Mouse (Mus musculus) stomach, postnatal 0 days (tissue): ENCODE measurements at regions not wholly inside any gene's neighbourhood (a gene's known extent, or its start where the extent isn't known, plus 50 kb on each side); places are given as distances from the start of the nearest gene placed in this dataset.

Experiments used
- ATAC-seq: fragments of 200-750 bp; cut with Nextera tagmentation; 2 replicates; pipeline ENCODE4 v1.8.0; 2017; ENCODE audit not compliant: low FRiP score, low TSS enrichment
- DNase-seq: peaks from one replicate; pipeline ENCODE4 v3.0.0-alpha.2; 2016; ENCODE audit warnings: low spot score
- H3K27ac ChIP-seq: fragments of 300-500 bp; sonication (generic); replicated peaks from 2 replicates; pipeline ENCODE4 v1.5.1; 2014; ENCODE audit warnings: mild to moderate bottlenecking, control low read depth
- H3K27me3 ChIP-seq: fragments of 300-500 bp; sonication (generic); 2 replicates; pipeline ENCODE4 v1.6.1; 2014; ENCODE audit warnings: low read length; ENCODE audit not compliant: control insufficient read depth, insufficient read depth
- H3K36me3 ChIP-seq: fragments of 300-500 bp; sonication (generic); 2 replicates; pipeline ENCODE4 v1.6.1; 2014; ENCODE audit warnings: low read length, mixed read lengths; ENCODE audit not compliant: control insufficient read depth, insufficient read depth
- H3K4me1 ChIP-seq: fragments of 300-500 bp; sonication (generic); replicated peaks from 2 replicates; pipeline ENCODE4 v1.6.1; 2014; ENCODE audit warnings: antibody characterized with exemption; ENCODE audit not compliant: control insufficient read depth, insufficient read depth
- H3K4me2 ChIP-seq: fragments of 300-500 bp; sonication (generic); replicated peaks from 2 replicates; pipeline ENCODE4 v1.6.1; 2014; ENCODE audit warnings: low read depth, mild to moderate bottlenecking, control low read depth, moderate library complexity
- H3K4me3 ChIP-seq: fragments of 300-500 bp; sonication (generic); 2 replicates; pipeline ENCODE4 v1.5.1; 2014; ENCODE audit warnings: low read depth, low read length, control low read depth
- H3K9ac ChIP-seq: fragments of 300-500 bp; sonication (generic); 2 replicates; pipeline ENCODE4 v1.6.1; 2014; ENCODE audit warnings: mild to moderate bottlenecking, low read length, control low read depth, mixed read lengths
- H3K9me3 ChIP-seq: fragments of 300-500 bp; sonication (generic); 2 replicates; pipeline ENCODE4 v1.6.1; 2016; ENCODE audit warnings: low read length; ENCODE audit not compliant: control insufficient read depth
- CTCF ChIP-seq: IDR thresholded peaks from 2 replicates; pipeline ENCODE4 v1.5.1; 2016; ENCODE audit warnings: antibody characterized with exemption, low read depth, mild to moderate bottlenecking, moderate library complexity
- EP300 ChIP-seq: optimal IDR thresholded peaks from 2 replicates; pipeline ENCODE3; 2016; ENCODE audit warnings: antibody characterized with exemption
- WGBS: fragments of 180-500 bp; shearing (Covaris S2); extraction: QIAGEN DNeasy Blood & Tissue Kit; methylation state at CpG from one replicate; pipeline ENCODE4 v1.1.7; 2014; 5-methylcytosine and 5-hydroxymethylcytosine counted together

DNA sequence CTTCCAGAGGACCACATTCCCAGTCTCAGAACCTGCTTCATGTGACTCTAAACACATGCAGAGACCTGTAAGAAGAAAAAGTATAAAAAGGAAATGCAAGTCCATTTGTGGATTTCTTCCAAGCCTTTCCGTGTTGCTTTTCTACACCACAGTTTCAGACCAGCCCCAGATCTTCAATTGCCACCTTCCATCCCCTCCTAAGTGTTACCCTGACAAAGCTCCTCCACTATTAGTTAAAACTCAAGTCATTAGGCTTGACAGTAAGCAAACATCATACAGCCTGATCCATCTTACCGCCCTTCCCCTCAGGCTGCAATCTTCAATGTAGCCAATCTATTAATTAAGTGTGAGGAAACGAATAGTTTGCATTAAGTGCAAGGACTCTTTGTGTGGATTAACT, 1016.1 kb downstream of the Ttll7 start:
- WGBS = 34% methylated on average over 3 of the region's 3 CpGs

DNA sequence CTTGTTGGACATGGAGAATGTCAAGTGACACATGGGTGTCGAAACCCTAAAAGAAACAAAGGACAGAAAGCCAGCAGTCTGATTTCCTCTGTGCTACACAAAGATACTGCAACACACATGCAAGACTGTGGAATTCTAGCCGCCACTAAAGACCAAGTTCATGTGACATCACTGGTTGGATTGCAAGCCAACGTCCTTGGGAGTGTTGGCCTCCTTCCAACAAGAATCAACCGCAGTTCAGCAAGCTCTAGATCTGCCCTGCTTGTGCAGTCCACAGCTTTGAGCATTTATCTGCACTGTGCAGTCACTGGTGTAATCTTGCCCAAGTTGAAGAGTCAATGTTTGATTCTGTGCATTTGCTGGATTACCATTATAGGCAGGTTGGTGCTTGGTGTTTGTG, 1001.2 kb downstream of the Ttll7 start:
- no peaks in the 10 kb centered on the region for H3K9me3 ChIP-seq
- no peaks in the 10 kb centered on the region for H3K4me1 ChIP-seq
- H3K4me2 ChIP-seq = no peak overlapping the region
- DNase-seq (no peak), ATAC-seq (no peak)
- no peak overlapping the region for H3K9ac ChIP-seq
- 40% methylated on average over 4 of the region's 4 CpGs for WGBS
- no peak overlapping the region for H3K4me3 ChIP-seq
- H3K27me3 ChIP-seq = no peaks in the 10 kb centered on the region
- TF ChIP-seq CTCF = no peak
- no peak for TF ChIP-seq EP300
- no peak overlapping the region for H3K27ac ChIP-seq
- no peaks in the 10 kb centered on the region for H3K36me3 ChIP-seq

More for the DNA sequence above, 1016.1 kb downstream of the Ttll7 start:
- no peaks in the 10 kb centered on the region for H3K36me3 ChIP-seq
- H3K4me1 ChIP-seq = no peaks in the 10 kb centered on the region
- H3K9me3 ChIP-seq = no peaks in the 10 kb centered on the region
- H3K4me2 ChIP-seq = no peak overlapping the region
- no peak overlapping the region for H3K27ac ChIP-seq
- no peak for DNase-seq
- no peak overlapping the region for H3K9ac ChIP-seq
- H3K27me3 ChIP-seq = no peaks in the 10 kb centered on the region
- TF ChIP-seq CTCF = no peak
- TF ChIP-seq EP300 = no peak
- no peak for ATAC-seq
- H3K4me3 ChIP-seq = no peak overlapping the region

DNA sequence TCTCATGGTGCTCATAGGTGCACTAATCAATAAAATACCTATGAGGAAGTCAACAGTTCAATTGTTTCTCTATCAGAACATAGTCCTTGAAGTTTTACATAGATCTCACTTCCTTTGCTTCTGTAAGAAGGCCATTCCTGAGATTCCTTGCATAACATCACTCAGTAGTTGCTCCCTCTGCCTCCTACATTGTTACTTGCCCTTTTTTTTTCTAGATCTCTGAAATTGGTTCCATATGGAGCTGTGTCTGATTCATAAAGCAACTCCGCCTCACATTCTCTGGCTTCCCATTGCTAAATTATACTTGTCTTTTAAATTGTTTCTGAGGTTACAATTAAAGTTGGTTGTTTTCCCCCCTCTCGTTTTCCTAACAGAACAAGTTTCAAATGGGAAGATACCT, 1000.7 kb downstream of the Ttll7 start:
- Histone ChIP-seq H3K9me3 (no peaks in the 10 kb centered on the region), H3K36me3 (no peaks in the 10 kb centered on the region), H3K4me3 (no peak overlapping the region), H3K27ac (no peak overlapping the region), H3K4me2 (no peak overlapping the region), H3K9ac (no peak overlapping the region), H3K27me3 (no peaks in the 10 kb centered on the region), H3K4me1 (no peaks in the 10 kb centered on the region)
- no peak for ATAC-seq
- 86% methylated on average over 2 of the region's 2 CpGs for WGBS
- no peak for DNase-seq
- TF ChIP-seq CTCF (no peak), EP300 (no peak)

DNA sequence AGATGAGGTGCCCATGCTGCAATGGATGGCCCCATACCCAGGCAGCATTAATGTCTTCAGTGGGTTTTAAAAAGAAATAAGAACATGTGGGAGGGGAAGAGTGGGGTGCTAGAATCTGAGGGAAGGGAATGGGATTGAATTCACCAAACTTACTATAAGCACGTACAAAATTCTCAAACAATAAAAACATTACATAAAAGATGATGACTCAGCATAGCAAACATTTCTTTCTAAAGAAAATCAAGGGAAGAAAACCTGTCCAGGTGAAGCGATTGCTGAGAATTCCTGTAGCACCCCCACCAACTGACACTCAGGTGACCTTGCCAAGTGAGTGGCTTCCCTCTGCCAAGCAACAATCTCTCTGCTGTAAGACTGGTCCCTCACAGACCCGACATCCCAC, 989.2 kb downstream of the Ttll7 start:
- 37% methylated on average over 3 of the region's 3 CpGs for WGBS
- Histone ChIP-seq H3K4me3 (no peak overlapping the region), H3K27ac (no peak overlapping the region), H3K27me3 (no peaks in the 10 kb centered on the region), H3K9ac (no peak overlapping the region), H3K36me3 (no peaks in the 10 kb centered on the region), H3K4me2 (no peak overlapping the region), H3K9me3 (no peaks in the 10 kb centered on the region), H3K4me1 (no peaks in the 10 kb centered on the region)
- DNase-seq (no peak), ATAC-seq (no peak)
- TF ChIP-seq EP300 (no peak), CTCF (no peak)

DNA sequence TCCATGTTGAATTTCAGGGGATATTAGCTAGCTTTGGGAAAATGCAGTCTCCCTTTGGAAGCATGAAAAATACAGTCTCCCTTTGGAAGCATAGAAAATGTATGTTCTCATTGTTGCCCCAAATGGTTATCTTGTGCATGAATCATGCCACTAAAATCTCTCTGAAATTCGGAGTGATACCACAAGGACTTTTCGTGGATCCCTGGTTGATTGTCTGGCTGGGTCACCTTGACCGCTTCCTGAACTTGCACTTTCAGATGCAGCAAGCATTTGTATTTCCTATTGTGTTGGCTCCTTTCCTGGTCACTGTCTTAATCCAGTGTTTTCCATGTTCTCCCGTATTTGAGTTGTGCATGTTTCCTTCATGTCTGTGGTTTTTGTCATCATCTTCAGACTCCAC, 986.6 kb downstream of the Ttll7 start:
- no peaks in the 10 kb centered on the region for H3K27me3 ChIP-seq
- no peaks in the 10 kb centered on the region for H3K36me3 ChIP-seq
- ATAC-seq (no peak), DNase-seq (no peak)
- no peaks in the 10 kb centered on the region for H3K9me3 ChIP-seq
- no peak overlapping the region for H3K9ac ChIP-seq
- no peak overlapping the region for H3K4me2 ChIP-seq
- 74% methylated on average over 4 of the region's 4 CpGs for WGBS
- H3K27ac ChIP-seq = no peak overlapping the region
- no peak overlapping the region for H3K4me3 ChIP-seq
- no peak for TF ChIP-seq CTCF
- no peak for TF ChIP-seq EP300
- no peaks in the 10 kb centered on the region for H3K4me1 ChIP-seq

DNA sequence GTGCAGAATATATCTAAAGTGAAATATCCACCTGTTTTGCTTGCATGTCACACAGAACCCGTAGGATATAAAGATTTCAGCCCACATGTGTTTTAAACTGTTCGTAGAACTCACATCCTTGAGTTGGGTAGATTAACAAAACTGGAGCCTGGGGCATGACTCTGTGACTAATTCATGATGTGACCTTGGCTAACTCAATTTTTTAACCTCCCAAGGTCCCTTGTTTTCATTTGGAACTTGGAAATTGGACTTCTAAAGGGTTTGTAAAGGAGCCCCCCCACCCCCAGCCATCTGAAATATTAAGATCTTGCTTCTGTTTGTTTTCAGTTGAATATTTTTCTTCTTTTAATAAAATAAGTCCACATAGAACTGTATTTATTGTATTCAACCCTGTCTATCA, 983.5 kb downstream of the Ttll7 start:
- Histone ChIP-seq H3K27ac (no peak overlapping the region), H3K27me3 (no peaks in the 10 kb centered on the region), H3K4me2 (no peak overlapping the region), H3K36me3 (no peaks in the 10 kb centered on the region), H3K4me3 (no peak overlapping the region), H3K4me1 (no peaks in the 10 kb centered on the region), H3K9me3 (no peaks in the 10 kb centered on the region), H3K9ac (no peak overlapping the region)
- WGBS = 72% methylated on average over 2 of the region's 2 CpGs
- no peak for DNase-seq
- TF ChIP-seq CTCF (no peak), EP300 (no peak)
- ATAC-seq = no peak

DNA sequence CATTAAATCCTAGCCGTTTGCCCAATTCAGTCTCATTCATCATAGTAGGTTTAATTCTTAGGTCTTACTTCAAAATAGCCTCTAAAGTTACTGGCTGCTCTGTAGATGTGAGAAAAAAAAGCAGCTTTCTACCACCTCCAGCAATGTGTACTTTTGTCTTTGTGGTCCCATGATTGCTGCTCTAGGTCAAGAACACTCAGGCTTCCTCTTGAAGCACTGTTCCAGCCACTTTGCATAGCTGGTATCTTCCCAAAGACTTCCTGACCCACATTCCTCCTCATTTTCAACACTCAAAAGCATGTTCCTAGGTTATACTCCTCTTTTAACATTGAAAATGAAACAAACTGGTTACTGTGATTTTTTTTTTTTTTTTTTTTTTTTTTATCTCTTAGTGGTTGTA, 973.2 kb downstream of the Ttll7 start:
- DNase-seq = no peak
- Histone ChIP-seq H3K9me3 (no peaks in the 10 kb centered on the region), H3K4me3 (no peak overlapping the region), H3K36me3 (no peaks in the 10 kb centered on the region), H3K27me3 (no peaks in the 10 kb centered on the region), H3K4me2 (no peak overlapping the region), H3K9ac (no peak overlapping the region), H3K4me1 (no peaks in the 10 kb centered on the region), H3K27ac (no peak overlapping the region)
- WGBS = 58% methylated on average over 1 of the region's 1 CpGs
- no peak for TF ChIP-seq CTCF
- TF ChIP-seq EP300 = no peak
- no peak for ATAC-seq
